Mouse (Mus musculus): ENCODE results near the gene Inpp5a. TPM values are rescaled to one million over a fixed set of nuclear protein-coding genes. Genes with fewer than 3 reads are reported as not detected.

Inpp5a gene
- total RNA-seq (2014; fragmentation: Nextera tagmentation) (4.6 and 8.2 TPM in 2 replicates), total RNA-seq (2017) (3.2 and 4.9 TPM in 2 replicates)

DNA sequence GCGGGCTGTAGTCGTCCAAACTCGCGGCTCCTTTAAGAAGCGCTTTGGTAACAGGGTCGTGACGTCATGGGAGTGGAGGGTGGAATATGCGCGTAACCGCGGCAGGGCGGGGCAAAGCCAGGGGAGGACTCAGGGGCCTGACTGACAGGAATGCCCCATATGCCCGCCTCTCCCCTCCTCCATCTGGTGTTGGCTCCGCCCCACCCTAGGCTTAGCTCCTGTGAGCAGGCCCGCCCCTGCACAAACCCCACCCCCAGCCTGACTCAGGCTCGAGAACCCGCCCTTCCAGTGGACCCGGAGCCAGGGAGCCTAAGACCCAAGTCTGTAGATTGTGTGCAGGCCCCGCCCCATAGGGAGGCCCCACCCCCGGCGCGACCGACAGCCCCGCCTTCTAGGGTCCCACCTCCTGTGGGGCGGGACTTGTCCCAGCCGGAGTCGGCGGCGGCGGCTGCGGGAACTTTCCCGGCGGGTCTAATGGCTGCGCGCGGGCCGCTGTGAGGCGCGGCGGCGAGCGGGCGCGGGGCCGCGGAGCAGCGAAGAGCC lies at the start of gene Inpp5a:
Gene Inpp5a (plus strand): TSS at position 440 of the 543 bp plus-strand sequence.
- peak; percentile 93 for ATAC-seq (replicated peaks; ENCODE audit: low FRiP score, low TSS enrichment, poor library complexity, severe bottlenecking)

DNA sequence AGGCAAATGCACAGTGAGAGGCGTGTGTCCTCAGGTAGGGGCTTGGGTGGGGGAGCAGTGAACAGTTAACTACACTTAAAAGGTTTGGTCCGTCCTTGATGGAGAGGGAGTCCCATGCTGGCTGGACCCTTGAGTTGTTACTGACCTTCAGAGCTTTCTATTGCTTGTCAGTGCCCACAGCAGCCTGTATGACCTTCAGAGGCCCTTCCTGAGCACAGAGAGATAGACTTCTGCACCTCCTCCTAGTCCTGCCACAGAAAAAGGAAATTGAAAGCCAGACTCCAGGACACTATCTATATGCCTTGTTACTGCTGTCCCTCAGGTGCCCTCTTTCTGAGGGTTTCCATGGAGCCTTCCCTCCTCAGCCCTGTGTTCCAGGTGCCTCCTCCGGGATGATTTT lies 49.7 kb upstream of the Inpp5a start:
- no peak for ATAC-seq (replicated peaks; ENCODE audit: low FRiP score, low TSS enrichment, poor library complexity, severe bottlenecking)

DNA sequence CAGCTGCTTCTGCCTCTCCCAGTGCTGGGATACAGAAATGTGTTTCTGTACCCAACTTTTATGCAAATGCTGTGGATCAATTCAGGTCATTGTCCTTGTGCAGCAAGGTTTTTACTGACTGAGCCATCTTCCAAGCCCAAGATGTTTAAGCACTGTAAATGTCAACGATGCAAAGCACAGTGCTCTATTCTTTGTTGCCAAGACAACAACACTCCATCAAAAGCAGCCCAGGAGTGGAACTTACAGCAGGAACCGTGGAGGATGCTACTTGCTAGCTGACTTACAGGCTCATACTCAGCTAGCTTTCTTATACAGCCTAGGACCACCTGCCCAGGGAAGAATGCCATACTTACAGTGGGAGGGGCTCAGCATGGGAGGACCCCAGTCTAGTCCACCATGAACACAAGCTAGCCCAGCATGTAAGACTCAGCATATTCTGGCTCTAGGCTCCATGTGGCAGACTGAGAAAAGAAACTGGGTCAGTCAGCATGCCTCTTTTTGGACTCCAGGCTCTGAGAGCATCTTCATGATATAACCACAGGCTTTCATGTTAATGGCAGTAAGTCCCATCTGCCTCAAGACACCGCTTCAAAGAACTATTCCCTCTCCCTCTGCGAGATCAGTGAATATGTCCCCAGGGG lies 47.8 kb upstream of the Inpp5a start:
- ATAC-seq (replicated peaks; ENCODE audit: low FRiP score, low TSS enrichment, poor library complexity, severe bottlenecking), result no peak

DNA sequence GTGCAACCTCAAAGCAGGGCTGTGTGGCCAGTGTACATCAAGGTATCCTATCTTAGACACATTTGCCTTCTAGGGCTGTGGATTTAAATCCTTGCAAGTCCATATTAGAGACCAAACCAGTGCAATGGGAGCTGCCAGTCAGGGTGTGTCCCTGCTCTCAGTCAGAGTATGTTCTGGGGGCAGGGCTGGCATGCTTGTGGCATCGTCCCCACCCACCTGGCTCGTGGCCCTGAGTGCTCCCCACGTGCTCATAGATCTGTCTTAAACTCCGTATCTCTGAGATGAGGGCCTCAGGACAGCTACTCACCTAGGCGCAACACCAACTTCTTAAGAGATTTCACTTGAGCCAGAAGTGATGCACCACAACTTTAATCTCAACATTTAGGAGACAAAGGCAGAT lies 46.1 kb upstream of the Inpp5a start:
- 0 out of 2 replicates have a peak, but pooled peaks have one; percentile 34 for ATAC-seq (replicated peaks; ENCODE audit: low FRiP score, low TSS enrichment, poor library complexity, severe bottlenecking)

DNA sequence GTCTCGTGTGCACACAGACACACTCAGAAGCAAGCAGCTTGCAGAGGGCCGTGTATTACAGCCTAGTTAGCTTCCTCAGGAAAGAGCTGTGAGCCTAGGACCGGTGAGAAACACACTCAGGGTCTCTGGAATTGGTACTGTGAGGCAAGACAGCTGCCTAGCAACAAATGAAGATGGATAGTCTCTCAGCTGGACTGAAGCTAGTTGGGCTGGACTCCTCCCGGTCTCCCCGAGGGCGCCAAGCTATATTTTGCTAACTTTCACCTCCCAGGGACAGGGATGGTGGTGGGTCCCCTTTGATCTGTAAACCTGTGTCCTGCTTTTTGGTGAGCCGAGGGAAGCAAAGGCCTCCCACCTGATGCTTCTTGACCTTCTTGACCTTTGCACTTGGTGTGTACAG lies 41.9 kb upstream of the Inpp5a start:
- no peak for ATAC-seq (replicated peaks; ENCODE audit: low FRiP score, low TSS enrichment, poor library complexity, severe bottlenecking)

DNA sequence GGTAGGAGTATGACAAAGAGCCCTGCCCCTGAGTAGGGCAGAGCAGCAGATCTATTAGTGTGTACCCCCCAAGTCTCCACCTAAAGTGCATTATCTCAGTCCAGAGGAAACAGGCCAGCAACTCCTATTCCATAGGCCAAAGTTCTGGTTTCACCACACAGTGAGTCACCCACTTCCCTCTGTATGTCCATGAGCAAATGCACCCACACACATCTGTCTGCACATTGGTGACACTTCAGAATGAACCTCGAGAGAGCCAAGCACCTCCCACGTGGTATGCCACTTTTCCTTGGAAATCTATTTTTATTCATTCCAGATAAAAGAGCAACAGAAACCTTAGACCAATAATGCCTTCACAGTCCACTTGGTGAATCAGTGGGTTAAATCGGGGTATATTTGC lies 38.3 kb upstream of the Inpp5a start:
- no peak for ATAC-seq (replicated peaks; ENCODE audit: low FRiP score, low TSS enrichment, poor library complexity, severe bottlenecking)

DNA sequence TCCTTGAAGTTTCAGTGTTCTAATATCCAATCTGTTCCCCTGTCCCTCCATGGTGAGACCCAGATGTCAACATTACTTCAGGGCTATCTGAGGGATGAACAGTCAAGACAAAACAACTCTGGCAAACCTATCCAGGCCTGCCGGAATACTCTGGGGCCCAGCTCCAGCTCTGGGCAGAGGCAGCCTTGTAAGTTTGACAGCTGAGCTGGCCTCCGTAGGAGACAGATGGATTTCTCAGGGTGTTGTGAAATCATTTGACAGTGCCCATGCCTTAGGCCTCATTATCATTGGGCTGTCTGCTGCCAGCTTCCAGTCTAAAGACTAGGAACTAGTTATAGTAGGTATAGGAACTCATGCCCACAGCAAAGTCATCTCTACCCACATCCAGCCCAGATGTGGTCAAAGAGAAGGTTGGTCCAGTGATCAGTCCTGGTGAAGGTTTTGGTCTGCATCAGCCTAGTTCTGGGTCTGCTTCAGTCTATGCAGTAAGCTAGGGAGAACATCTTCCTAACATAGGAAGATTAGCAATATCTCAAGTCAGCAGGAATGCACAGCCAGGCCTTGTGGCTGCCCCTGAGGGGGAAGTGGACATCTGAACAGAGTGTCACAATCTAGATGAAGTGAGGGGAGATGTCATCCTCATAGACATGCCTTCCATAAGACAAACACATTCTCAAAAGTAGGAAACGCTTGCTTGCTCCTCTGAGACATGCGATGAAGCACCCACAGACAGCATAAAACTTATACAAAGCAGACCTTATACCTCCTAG lies 34.4 kb upstream of the Inpp5a start:
- no peak for ATAC-seq (replicated peaks; ENCODE audit: low FRiP score, low TSS enrichment, poor library complexity, severe bottlenecking)

DNA sequence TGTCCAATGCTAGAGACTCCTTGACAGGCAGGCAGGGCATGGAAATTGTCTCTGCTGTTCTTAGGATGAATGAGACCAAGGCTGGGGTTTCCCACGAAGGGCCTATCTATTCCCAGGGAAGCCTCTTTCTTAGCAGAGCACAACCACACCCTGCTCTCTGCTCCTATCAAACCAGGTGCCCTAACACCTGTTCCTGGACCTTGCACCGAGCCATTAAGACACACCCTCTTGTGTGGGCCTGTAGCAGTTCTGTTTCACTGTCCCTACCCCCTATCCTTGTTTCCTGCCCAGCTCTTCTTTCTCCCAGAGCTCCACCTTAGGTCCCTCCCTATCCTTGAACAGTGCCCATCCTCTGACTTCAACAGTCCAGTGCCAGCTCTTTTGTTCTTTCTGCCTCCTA lies 31.9 kb upstream of the Inpp5a start:
- no peak for ATAC-seq (replicated peaks; ENCODE audit: low FRiP score, low TSS enrichment, poor library complexity, severe bottlenecking)

DNA sequence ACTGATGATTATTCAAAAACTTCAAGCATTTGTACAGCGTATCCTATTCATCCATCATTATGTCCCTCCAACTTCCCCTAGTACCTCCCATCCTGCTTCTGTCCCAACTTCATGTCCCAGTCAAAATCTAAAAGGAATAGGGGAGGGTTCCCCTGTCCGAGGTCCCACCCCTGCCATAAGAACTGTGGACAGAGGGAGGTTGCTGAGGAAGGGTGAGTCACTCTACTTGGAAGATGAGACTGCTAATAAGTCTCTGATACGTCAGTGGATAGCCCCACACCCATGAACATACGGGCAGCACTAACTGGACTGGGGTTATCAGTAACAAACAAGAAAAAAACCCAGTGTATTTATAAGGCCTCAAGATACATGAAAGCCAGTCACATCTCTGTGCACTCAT lies 29.0 kb upstream of the Inpp5a start:
- no peak for ATAC-seq (replicated peaks; ENCODE audit: low FRiP score, low TSS enrichment, poor library complexity, severe bottlenecking)

DNA sequence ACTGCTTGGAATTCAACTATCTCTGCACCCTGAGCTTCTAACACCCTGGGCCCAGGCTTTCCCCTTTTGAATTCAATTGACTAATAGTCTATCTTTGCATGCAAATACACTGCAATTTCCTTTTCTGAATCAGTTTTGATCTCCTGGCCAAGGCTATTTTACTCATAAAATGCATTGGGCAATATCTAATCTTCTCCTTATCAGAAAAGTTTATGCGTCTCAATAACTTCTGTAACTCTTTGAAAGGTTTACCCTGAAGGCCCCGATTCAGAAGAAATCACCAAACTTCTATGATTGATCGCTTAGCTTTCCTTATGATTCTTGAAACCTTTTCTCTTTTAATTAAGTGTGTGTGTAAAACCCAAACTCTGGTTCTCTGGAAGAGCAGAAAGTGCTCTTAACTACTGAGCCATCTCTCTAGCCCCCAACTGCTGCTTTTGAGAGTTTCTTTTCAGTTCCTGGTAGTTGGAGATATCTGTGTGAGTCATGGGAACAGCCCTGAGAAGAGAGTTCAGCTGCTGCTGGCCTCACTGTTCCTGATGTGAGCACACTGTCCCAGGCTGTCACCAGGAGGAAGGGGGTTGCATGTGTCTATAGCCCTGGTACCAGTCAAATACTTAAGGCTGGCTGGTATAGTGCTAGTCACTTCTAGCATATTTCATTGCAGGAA lies 27.9 kb upstream of the Inpp5a start:
- no peak for ATAC-seq (replicated peaks; ENCODE audit: low FRiP score, low TSS enrichment, poor library complexity, severe bottlenecking)

DNA sequence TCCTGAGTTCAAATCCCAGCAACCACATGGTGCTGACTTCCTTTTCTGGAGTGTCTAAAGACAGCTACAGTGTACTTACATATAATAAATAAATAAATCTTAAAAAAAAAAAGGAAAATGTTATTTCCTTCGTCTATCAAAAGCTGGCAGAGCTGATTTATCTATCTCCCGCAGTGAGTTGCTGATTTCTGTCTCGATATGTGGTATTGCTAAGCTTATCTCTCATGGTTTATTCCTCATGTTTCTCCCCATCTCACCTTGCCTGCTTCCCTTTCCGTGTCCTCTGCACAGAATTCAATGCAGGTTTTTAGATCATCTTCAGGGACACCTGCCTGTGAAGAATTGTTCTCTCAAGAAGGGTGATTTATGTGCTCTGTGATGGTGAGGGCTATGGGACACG lies 27.1 kb upstream of the Inpp5a start:
- ATAC-seq (replicated peaks; ENCODE audit: low FRiP score, low TSS enrichment, poor library complexity, severe bottlenecking), result no peak

DNA sequence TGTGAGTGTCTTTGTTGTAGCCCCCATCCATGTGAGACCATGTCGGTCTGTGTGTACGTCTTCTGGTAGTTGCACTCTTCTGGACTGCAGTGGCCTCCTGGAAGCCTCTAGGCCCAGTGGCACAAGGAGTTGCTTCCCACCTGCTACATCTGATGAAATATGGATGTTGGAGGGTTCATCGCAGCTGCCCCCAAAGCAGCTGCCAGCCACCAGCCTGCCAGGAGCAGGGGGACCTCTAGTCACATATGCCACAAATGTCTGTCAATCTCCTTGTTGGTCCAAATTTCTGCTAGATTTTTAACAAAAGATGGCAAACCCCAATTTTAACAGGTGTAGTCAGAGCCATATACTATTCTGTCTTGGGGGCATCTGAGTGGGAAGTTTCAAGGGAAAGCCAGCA lies 26.4 kb upstream of the Inpp5a start:
- no peak for ATAC-seq (replicated peaks; ENCODE audit: low FRiP score, low TSS enrichment, poor library complexity, severe bottlenecking)

DNA sequence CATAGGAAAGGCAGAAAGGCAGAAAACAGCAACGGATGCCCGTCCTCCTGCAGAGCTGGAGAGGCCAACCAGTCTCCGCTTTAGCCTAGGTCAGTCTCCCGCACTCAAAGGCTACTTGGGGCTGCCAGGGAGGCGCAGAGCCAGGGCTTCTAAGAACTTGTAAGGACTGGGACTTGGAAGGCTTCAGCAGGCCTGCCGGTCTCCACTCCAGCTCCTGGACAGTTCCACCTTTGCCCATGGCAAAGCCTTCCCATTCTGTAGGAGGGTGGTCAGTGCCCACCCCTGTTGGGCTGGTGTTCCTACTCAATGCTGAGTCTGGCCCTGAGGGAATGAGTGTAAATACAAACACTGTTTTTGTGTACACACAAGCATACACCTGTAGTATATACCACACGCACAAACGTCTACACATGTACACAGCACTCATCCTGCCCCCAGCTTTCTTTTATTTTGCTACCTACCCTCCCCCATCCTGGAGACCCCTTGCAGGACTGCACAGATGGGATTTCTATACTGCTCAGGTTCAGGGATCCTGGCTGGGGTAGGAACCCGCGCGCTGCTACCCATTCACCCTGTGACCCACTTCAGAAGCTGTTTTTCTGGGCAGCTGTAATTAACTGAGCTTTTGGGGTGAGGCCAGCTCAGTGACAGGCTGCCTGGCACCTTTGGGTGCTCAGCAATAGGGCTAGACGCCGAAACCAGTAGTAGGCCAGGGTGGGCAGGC lies 25.5 kb upstream of the Inpp5a start:
- no peak for ATAC-seq (replicated peaks; ENCODE audit: low FRiP score, low TSS enrichment, poor library complexity, severe bottlenecking)

DNA sequence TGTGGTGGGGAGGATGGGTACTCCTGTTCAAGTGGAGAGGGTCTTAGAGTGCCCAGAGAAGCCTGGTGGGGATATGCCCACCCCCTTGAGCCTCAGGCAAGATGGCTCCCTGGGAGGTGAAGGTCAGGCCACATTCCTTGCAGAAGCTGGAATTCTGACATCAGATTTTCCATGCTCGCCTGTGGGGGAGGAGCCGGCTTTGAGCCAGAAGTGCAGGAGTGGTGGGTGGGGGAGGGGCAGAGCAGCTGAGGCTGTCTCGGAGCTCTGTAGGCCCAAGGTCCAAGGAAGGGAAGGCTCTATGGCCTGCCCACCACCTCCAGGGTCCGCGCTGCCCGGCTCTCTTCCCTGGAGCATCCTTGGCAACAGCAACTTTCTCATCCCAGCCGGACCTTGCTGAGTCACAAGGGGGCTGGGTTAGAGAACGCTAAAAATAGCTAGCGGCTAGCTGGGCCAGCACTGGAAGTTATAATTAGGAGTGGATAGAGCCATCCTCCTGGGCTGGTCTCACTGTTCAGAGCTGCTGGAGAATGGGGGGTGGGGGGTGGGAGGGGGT lies 24.8 kb upstream of the Inpp5a start:
- ATAC-seq (replicated peaks; ENCODE audit: low FRiP score, low TSS enrichment, poor library complexity, severe bottlenecking), result no peak

DNA sequence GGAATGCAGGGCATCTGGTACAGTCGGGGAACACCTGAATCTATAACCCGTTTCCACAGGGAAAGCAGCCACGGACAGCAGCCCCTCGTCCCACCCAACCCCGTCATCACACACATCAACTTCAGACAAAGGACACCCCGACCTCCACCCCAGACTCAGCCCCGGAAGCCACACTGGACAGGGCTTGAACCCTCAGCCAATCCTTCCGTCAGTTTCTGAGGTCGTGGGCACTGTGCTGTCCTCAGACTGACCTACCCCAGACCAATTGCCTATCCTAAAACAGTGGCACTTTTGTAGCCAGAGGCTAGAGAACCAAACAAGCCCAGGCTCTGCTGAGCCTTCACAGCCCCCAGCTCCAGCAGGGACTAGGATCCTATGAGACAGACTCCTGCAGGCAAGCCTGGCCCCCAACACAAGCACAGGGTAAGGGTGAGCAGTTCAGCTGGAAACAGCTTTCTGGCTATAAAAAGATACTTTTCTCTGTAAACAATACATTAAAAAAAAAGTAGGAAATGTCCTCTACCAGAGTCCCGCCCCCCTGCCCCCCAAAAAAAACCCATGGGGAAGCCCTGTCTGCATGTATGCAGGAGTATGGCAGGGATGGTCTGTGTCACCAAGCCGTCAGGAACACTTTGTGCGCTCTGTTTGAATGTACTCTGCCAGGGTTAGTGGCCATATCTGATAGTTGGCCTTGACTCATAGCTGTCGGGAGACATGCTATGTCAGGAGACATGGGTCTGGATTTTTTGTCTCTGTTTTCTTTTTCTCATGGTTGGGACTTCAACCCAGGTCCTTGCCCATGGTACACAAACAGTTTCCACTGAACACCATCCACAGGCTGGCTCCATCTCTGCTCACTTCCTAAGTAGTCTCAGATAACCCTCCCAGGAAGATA lies 23.7 kb upstream of the Inpp5a start:
- ATAC-seq (replicated peaks; ENCODE audit: low FRiP score, low TSS enrichment, poor library complexity, severe bottlenecking), result no peak

DNA sequence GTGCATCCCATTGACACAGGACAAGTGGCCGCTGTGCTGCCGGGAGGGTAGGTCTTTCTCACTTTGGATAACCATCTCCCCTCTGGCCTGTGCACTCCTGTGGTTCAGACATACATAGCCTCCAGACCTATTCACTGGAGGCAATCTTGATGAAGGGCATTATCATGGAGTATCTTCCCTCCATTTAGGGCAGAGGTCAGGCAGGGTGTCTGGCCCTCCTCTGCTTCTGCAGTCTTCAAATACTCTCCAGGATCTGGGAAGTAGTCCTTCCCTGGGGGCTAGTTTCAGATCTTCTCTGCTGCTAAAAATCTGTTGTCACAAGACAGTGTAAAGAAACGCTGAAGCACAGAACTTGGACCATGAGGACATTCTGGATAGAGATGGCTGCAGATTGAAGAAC lies 22.8 kb upstream of the Inpp5a start:
- ATAC-seq (replicated peaks; ENCODE audit: low FRiP score, low TSS enrichment, poor library complexity, severe bottlenecking), result no peak

DNA sequence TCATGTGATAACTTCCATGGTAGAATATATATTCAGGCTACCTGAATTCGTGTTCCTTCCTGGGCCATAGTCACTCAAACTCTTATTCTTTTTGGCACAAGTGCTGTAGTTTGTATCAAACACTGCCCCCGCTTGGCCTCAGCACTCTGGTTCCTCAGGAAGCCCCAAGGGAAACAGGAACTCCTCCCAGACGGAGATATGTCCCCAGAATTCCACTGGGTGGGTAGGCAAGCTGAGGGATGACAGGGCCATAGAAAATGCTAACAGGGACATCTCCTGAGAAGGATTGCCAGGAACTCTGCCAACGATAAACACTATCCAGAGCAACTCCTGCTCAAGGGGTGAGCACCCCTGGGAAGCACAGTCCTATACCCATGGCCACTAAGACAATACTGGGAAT lies 22.4 kb upstream of the Inpp5a start:
- no peak for ATAC-seq (replicated peaks; ENCODE audit: low FRiP score, low TSS enrichment, poor library complexity, severe bottlenecking)

DNA sequence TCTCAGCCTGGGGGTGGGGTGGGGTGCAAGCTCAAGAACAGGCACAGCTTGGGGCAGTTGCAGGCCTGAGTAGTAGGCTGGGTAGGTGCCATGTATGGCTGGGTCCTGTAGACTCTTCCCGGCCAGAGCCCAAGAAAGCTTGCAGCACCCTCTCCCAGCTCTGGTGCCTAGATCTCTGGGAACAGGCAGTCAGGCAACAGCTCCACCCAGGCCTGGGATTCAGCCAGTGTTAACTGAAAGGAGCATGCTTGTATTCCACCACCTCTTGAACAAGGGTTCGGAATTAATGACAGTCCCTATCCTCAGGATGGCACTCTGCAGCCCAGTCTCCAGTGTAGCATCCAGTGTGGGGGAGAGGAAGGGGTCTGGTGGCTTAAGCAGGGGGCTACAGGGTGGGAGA lies 20.7 kb upstream of the Inpp5a start:
- ATAC-seq (replicated peaks; ENCODE audit: low FRiP score, low TSS enrichment, poor library complexity, severe bottlenecking), result no peak
